Mouse (Mus musculus) midbrain, postnatal 0 days (tissue): ENCODE measurements around the gene Gmnn. TPM values are rescaled to one million over a fixed set of nuclear protein-coding genes. Genes with fewer than 3 reads are reported as not detected.

Experiments used
- ATAC-seq: fragments of 200-750 bp; cut with Nextera tagmentation; 2 replicates; pipeline ENCODE4 v1.8.0; 2017; ENCODE audit warnings: moderate number of reproducible peaks, mild to moderate bottlenecking, moderate TSS enrichment, moderate library complexity; ENCODE audit not compliant: low FRiP score
- DNase-seq: peaks from one replicate; pipeline ENCODE4 v3.0.0-alpha.2; 2015; ENCODE audit warnings: low spot score
- H3K27ac ChIP-seq: fragments of 300-500 bp; sonication (generic); 2 replicates; pipeline ENCODE4 v1.5.1; 2014; ENCODE audit warnings: low read depth, mild to moderate bottlenecking, low read length, mixed read lengths
- H3K27me3 ChIP-seq: fragments of 300-500 bp; sonication (generic); 2 replicates; pipeline ENCODE4 v1.6.1; 2014; ENCODE audit warnings: low read length, control low read depth, mixed read lengths; ENCODE audit not compliant: insufficient read depth
- H3K36me3 ChIP-seq: fragments of 300-500 bp; sonication (generic); 2 replicates; pipeline ENCODE4 v1.6.1; 2014; ENCODE audit warnings: low read length, control low read depth, mixed read lengths; ENCODE audit not compliant: insufficient read depth
- H3K4me1 ChIP-seq: fragments of 300-500 bp; sonication (generic); 2 replicates; pipeline ENCODE4 v1.6.1; 2014; ENCODE audit warnings: mild to moderate bottlenecking, control low read depth, antibody characterized with exemption, low read length, mixed read lengths; ENCODE audit not compliant: insufficient read depth
- H3K4me2 ChIP-seq: fragments of 300-500 bp; sonication (generic); 2 replicates; pipeline ENCODE4 v1.6.1; 2014; ENCODE audit warnings: low read depth, mild to moderate bottlenecking, low read length, mixed read lengths; ENCODE audit not compliant: poor library complexity, severe bottlenecking
- H3K4me3 ChIP-seq: fragments of 300-500 bp; sonication (generic); 2 replicates; pipeline ENCODE4 v1.5.1; 2014; ENCODE audit warnings: low read depth, mild to moderate bottlenecking, low read length, moderate library complexity
- H3K9ac ChIP-seq: fragments of 300-500 bp; sonication (generic); replicated peaks from 2 replicates; pipeline ENCODE4 v1.6.1; 2014; ENCODE audit warnings: mild to moderate bottlenecking, low read length, moderate library complexity, mixed read lengths; ENCODE audit not compliant: poor library complexity, severe bottlenecking
- H3K9me3 ChIP-seq: fragments of 300-500 bp; sonication (generic); 2 replicates; pipeline ENCODE4 v1.6.1; 2016; ENCODE audit warnings: low read length, control low read depth
- CTCF ChIP-seq: IDR thresholded peaks from 2 replicates; pipeline ENCODE4 v1.5.1; 2016; ENCODE audit warnings: antibody characterized with exemption, mild to moderate bottlenecking
- WGBS: fragments of 180-500 bp; shearing (Covaris S2); extraction: QIAGEN DNeasy Blood & Tissue Kit; methylation state at CpG from one replicate; pipeline ENCODE4 v1.1.7; 2014; 5-methylcytosine and 5-hydroxymethylcytosine counted together
- polyA plus RNA-seq: library from polyadenylated mRNA; unstranded; fragments of >200 nt; fragmentation: Nextera tagmentation; extraction: Ambion mirVana; gene quantifications from 2 replicates; pipeline ENCODE4 v1.2.1, GENCODE M21; 2015
- total RNA-seq: library from RNA; depleted of rRNA; stranded (reverse); fragments of >200 nt; gene quantifications from 2 replicates; pipeline ENCODE4 v1.2.3, GENCODE M21; 2014; rRNA removed

Gene Gmnn
- total RNA-seq (2.3 and 9.4 TPM in 2 replicates), polyA plus RNA-seq (10.2 and 11.6 TPM in 2 replicates)

DNA sequence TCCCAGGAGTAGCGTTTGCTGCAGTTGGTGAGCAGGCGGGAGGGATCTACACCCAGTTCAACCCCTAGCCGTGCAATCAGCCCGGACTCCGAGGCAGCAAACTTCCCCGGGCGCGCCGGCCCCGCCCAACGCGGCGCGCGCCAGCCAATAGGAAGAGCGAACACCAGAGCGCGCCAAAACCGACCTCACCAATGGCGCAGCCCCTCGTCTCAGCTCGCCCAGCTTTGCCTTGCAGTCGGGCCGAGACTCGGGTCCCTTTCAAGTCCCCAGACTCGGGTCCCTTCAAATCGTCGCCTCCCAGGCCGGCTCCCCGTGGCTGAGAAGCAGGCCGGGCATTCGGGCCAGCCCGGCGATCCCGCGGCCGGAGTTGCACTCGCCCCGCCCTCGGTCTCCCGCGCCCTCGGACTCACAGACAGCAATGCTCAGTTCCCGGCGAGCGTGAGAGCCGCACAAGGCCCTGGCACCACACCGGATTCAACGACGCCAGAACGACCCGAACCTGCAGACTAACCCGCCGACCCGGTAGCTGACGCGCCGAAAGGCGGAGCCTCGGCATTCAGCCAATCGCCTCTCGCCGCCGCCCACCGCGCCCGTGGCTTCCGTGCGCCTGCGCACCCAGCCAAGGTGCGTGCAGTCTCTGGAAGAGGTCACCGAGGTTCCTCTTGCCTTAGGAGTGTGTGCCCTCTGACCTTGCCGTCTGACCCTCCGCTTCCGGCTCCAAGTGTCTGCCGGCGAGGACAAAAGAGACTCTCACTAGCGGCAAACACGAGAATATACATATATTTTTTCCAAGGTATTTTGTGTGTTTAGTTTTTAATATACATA, at the start of gene Gmnn:
TSS of gene Gmnn (minus strand) at position 521 of the 825 bp plus-strand sequence.
- H3K4me3 ChIP-seq = peak within 1 kb of the TSS; percentile 89
- DNase-seq (peak; percentile 87), ATAC-seq (peak; percentile 96)
- peak within 1 kb of the TSS; percentile 34; the same call in 1 of the 2 replicates for H3K9ac ChIP-seq
- H3K36me3 ChIP-seq = no peaks in the 10 kb centered on the region
- WGBS = under 1% methylated on average over 74 of the region's 79 CpGs
- H3K27ac ChIP-seq = peak within 1 kb of the TSS; percentile 34; the same call in 1 of the 2 replicates
- no peaks in the 10 kb centered on the region for H3K9me3 ChIP-seq
- H3K4me2 ChIP-seq = peak within 1 kb of the TSS; percentile 76
- no peaks in the 10 kb centered on the region for H3K4me1 ChIP-seq
- H3K27me3 ChIP-seq = no peaks in the 10 kb centered on the region
- TF ChIP-seq CTCF = no peak

DNA sequence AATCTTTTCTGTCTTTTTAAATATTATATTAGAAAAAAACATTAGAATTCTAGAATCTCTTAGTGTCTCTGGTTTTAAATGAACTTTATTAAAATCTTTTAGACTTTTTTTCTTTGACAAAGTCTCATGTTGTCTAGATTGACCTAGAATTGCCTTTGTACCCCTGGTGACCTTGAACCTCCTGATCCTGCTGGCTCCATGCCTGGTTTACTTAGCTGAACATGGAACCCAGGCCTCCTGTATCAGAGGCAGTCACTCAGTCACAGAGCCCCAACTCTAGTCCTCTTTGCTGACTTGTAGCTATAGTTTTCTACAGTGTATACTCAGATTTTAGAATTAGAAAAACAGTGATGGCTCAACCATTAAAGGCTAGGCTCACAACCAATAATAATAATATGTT, 44.4 kb upstream of the Gmnn start:
- Histone ChIP-seq H3K4me3 (no peak overlapping the region), H3K27ac (no peak overlapping the region), H3K4me2 (no peak overlapping the region), H3K27me3 (no peaks in the 10 kb centered on the region), H3K9ac (no peak overlapping the region), H3K36me3 (peaks cover 6% of the 10 kb centered on the region), H3K9me3 (no peaks in the 10 kb centered on the region), H3K4me1 (peaks cover 13% of the 10 kb centered on the region)
- ATAC-seq (no peak), DNase-seq (no peak)
- TF ChIP-seq CTCF = no peak

DNA sequence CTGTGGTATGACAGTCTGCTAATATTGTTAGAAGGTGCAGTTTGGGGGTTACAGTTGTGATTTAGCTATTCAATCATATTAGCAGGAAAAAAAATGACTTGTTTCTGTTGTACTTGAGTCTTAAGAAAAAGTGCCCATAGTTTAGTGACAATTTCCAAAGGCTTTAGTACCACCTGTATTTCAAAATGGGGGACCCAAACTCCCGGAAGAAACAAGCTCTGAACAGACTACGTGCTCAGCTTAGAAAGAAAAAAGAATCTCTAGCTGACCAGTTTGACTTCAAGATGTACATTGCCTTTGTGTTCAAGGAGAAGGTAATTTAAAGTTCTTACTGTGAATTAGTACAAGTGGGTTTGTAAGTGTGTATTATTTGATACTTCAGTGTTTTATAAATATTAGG, 41.5 kb upstream of the Gmnn start:
- Histone ChIP-seq H3K4me2 (peak overlapping the region; percentile 86), H3K36me3 (peaks cover 6% of the 10 kb centered on the region; the same call in 1 of the 2 replicates), H3K9ac (no peak overlapping the region), H3K27ac (no peak overlapping the region), H3K9me3 (no peaks in the 10 kb centered on the region), H3K4me1 (peaks cover 16% of the 10 kb centered on the region), H3K27me3 (no peaks in the 10 kb centered on the region), H3K4me3 (peak overlapping the region; percentile 91)
- ATAC-seq (no peak), DNase-seq (no peak)
- no peak for TF ChIP-seq CTCF
- WGBS = 11% methylated on average over 2 of the region's 2 CpGs

DNA sequence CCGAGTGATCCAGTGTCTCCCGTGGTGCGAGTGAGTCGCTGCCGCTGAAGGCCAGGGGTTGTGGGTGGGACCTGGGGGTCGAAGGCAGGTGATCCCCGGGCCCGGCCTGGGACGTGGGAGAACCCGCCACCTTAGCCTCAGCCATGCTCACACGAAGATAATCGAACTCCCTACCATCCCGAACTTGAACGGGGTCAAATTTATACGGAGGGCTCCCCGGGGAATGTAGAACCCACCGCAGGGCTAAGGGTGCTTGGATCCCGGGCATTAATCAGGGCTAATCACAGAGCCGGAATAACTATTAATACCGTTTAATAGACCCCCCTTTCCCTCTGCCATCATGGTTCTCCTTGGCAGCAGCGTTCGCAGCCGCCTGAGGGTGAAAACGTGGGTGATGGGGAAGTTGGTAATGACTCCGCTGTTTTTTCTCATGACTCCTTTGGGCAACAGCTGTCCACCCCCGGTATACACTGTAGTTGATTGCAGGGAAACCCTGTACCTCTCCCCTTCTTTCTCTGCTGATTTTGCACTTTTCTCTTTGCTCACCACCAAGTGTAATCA, 40.5 kb upstream of the Gmnn start:
- DNase-seq (peak; percentile 45), ATAC-seq (no peak)
- peaks cover 5% of the 10 kb centered on the region; the same call in 1 of the 2 replicates for H3K36me3 ChIP-seq
- H3K4me3 ChIP-seq = peak overlapping the region; percentile 91
- H3K4me2 ChIP-seq = peak overlapping the region; percentile 86
- no peaks in the 10 kb centered on the region for H3K27me3 ChIP-seq
- no peak overlapping the region for H3K27ac ChIP-seq
- H3K4me1 ChIP-seq = peaks cover 16% of the 10 kb centered on the region
- no peaks in the 10 kb centered on the region for H3K9me3 ChIP-seq
- TF ChIP-seq CTCF = no peak
- WGBS = under 1% methylated on average over 26 of the region's 26 CpGs
- peak overlapping the region; percentile 79 for H3K9ac ChIP-seq

DNA sequence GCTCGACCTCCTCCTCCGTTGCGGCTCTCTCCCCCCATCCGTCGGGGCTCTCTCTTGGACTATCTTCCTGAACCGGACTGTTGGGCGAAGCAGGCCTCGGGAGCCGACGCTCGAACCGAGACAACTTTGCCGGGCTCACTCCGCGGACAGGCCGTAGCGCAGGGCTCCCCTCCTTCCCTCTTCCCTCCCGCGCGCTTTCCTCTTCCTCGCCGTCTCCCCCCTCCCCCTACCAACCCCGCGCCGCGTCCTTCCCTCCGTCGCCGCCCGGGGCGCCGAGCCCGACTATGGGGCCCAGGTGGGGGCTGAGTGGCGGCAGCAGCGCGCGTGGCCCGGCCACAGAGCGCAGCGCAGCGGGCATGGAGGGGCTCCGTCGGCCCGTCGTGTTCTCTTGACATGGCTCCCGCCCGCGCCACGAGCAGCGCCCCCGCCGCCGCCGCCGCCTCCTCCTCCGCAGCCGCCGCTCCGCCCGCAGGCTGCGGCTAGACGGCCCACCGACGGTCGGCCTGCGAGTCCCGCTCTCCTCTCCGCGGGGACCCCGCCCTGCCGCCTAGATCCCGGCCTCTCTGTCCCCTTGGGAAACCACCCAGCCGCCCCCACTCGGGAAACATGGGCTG, 39.7 kb upstream of the Gmnn start, which contains the start of gene BC005537:
TSS of gene BC005537 (plus strand) at position 350 of the 614 bp plus-strand sequence.
- peak within 1 kb of the TSS; percentile 79 for H3K9ac ChIP-seq
- H3K27me3 ChIP-seq = no peaks in the 10 kb centered on the region
- DNase-seq (peak; percentile 51), ATAC-seq (peak; percentile 75)
- peak; percentile 50 for TF ChIP-seq CTCF
- H3K36me3 ChIP-seq = peaks cover 2% of the 10 kb centered on the region; the same call in 1 of the 2 replicates
- H3K27ac ChIP-seq = peak within 1 kb of the TSS; percentile 99
- H3K9me3 ChIP-seq = no peaks in the 10 kb centered on the region
- H3K4me3 ChIP-seq = peak within 1 kb of the TSS; percentile 91
- peak within 1 kb of the TSS; percentile 86 for H3K4me2 ChIP-seq
- WGBS = 1% methylated on average over 49 of the region's 74 CpGs
- peaks cover 16% of the 10 kb centered on the region for H3K4me1 ChIP-seq
